Mouse (Mus musculus) ZHBTc4 (cell line): ENCODE measurements around the gene Zfp648.

Source experiments
- DNase-seq: peaks from one replicate; pipeline ENCODE4 v3.0.0-alpha.2; 2011; ENCODE audit warnings: low read depth, low spot score

The Zfp648 gene

DNA sequence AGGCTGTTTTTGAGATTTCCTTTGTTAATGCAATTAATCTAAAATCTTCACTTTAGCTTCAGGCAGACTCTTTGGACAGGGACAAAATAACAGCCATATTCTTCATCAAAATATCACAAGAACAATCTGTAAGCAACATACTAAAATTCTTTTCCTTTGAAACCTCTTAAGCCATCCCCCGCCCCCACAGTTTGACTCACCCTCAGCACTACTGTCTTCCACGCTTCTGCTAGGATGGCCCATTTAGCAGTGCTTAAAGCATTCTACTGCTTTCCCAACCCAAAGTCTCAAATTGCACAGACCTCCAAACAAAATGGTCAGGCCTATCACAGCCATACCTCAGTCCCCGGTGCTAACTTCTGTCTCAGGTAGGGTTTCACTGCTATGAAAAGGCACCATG lies 19.6 kb downstream of the Zfp648 start:
- DNase-seq: no peak

GRCm38 (mm10) chr1:154223807-154224207 lies 22.8 kb downstream of the Zfp648 start:
- no peak for DNase-seq

DNA sequence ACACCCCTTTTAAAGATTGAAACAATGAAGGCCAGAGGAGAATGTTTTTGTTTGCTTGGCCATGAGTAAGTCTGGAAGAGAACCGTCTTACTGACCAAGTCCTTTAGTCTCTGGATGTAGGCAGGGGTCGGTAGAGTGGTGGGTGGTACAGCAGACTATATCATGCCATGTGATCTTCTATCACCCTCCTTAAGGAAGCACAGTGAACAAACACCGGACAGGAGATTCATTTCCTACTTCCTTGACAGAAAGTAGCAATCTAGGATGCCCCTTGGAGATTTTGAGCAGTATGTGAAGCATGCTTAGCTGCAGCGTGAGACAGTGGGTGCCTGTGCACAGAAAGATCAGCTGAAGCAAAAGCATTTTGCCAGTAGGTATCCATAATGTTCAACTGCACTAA lies 31.6 kb downstream of the Zfp648 start:
- DNase-seq: no peak

DNA sequence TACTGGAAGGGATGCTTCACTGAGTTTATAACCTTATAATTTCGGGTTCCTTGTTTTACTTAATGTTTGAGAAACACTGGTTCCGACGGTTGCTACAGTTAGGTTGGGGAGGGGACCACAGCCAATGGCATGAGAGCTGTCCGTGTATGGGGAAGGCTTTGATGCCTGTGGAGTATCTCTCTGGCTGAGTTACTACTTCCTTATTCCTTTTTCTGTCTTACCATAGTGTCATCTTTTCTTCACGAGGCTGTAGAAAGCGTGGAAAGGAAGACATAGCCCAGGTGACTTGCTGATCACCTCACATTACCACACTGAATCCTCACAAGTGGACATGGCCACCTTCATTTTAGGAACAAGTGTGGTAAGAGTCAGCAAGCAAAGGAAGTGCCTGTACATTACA lies 32.0 kb downstream of the Zfp648 start:
- DNase-seq: no peak

GRCm38 (mm10) chr1:154234814-154235213 lies 33.8 kb downstream of the Zfp648 start:
- no peak for DNase-seq

GRCm38 (mm10) chr1:154238876-154239275 lies 37.9 kb downstream of the Zfp648 start:
- peak; percentile 23 for DNase-seq

DNA sequence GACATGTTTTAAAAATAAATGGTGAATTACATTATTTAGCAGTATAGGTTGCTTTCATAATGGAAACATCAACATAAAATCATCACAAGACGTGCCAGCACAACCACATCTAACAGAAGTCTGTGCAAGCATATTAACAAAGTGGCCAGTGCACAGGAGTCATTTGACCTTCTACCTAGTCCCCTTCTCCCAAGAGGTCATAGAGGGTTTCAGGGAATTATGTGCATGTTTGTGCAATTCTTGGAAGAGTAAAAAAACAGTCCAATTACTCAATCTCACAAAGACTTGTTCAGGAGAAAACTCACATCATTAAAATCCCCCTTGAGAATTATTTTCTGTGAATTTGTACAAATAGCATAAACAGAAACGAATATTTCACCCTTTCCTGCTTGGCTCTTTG lies 50.2 kb downstream of the Zfp648 start:
- DNase-seq: no peak

- no peak for DNase-seq
Measured at GRCm38 (mm10) chr1:154252739-154253138, 51.8 kb downstream of the Zfp648 start.
